Mouse (Mus musculus) spleen, adult 2 months (tissue): ENCODE measurements around the gene Pygm.

Experiments used
- CTCF ChIP-seq: fragments of 200-500 bp; IDR thresholded peaks from 2 replicates; pipeline ENCODE4 v1.5.1; 2011; ENCODE audit warnings: mild to moderate bottlenecking, inconsistent platforms; ENCODE audit not compliant: insufficient read depth, insufficient read length, insufficient replicate concordance; ENCODE audit errors: extremely low read depth
- POLR2A ChIP-seq: fragments of 200-500 bp; IDR thresholded peaks from 2 replicates; pipeline ENCODE4 v1.6.1; 2011; ENCODE audit warnings: low read depth, low read length, inconsistent platforms

DNA sequence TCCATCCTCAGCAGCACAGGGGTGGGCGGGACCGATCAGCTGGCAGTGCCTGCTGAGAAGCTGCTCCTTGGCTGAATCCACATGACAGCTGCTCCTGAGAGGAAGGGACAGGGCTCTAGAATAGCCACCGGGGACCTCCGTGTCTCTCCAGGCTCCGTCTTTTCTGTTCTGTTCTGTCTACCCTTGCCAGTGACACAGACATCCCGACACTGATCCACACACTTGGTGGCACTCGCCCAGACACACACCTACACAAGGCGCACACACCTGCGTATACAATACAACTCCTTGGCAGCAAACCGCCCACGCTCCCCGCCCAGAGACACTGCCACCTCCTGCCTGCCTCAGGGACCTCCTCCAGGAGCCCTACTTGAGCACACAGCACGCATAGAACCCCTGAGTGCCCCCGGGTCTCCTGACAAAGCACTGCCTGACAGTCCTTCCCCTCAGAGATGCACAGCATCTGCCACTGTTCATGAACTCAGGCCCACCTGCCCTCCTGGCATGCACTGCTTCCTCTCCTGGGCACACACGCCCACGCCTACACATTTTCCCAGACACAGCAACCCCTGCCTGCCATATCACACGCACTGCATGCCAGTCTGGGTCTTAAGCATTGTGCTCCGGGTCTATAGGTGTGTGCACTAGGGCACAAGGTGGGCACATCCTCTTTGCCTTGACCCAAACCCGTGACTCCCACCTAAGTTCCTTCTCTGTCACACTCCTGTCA is 36.4 kb downstream of the Pygm start:
- no peak for TF ChIP-seq CTCF
- TF ChIP-seq POLR2A: no peak
